Mouse (Mus musculus) urinary bladder, postnatal 36 days (tissue): ENCODE measurements around the gene Dpep3.
"Not testable (repeated sequence)": the region's sequence is repeated elsewhere in the genome, so short reads cannot be mapped to it uniquely, and the experiment has no call there.

Source experiments
- DNase-seq, 2 experiments: peaks; one replicate each; pipeline ENCODE4 v3.0.0; 2022; ENCODE audit warnings: low spot score in 2 of 2, mixed read lengths in 1 of 2

Gene Dpep3

DNA sequence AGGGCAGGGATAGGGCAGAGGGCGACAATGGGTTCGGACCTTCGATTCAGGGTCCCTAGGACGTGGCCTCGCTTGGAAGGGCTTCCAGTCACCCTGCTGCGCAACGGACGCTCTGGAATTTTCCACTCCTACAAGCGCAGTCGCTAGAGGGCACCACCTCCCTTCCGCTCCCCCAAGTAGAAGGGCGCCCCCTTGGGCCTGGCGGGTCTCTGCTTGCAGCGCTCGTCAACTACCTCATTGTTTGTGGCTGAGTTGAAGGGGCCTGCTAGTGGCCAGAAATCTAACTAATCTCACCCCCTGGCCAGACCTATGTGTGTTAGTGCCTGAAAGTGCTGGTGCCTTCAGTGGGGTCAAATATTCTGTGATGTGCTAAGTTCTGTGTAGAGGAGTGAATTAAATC is at the start of gene Dpep3:
Dpep3 (minus strand) TSS at position 105 of the 400 bp plus-strand sequence.
- DNase-seq, result no peak

DNA sequence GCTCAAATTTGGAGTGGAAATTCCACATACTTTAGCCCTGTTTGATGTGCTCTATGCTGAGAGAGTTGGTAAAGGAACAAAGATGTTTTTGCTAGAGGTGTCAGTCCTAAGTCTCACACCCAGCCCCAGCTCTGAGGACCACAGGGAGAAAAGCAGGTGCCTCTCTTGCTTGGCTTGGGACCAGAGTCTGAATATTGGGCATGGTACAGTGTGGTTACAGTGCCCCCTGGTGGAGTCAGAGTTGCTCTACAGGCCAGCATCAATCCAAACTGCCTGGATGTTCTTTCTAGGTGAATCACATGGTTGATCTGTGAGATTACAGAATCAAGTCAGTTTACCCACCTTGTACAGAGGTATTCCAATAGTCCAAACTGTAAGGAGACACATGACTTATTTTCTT is 43.3 kb upstream of the Dpep3 start:
- DNase-seq, result peak; percentile 66 to 69

DNA sequence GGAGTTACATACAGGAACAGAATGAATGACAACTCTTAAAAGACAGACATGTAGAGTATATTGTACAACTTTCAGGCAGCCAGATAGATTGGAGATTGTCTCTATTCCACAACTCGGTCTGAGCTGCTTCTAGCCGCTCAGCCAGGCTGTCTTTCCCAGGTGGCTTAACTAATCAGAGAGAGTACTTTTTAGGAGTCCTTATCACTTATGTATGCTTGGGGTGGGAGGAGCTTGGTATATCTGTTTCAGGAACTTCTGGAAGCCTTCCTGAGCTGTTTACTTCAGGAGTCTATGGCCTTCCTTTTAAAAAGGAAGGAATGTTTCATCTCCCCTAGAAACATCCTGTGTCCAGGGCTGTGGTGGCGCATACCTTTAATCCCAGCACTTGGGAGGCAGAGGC is 38.8 kb upstream of the Dpep3 start:
- DNase-seq, result no peak

DNA sequence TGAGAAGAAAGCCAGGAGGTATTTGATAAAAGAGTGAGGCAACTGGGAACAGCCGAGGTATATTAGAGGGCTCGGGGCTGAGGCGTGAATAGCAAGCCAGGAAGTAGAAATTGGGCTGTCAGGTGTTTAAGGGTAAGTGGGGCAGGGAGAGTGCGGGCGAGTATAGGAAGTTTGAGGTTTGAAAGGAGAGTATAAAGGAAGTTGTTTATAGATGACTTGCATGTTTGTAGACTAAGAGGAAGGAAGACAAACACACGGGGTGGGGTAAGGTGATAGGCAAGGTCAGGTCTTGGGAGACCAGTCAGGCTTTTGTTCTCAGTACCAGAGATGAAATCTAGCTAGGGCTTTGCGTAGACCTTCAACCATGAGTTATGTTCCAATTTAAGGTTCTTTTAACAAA is 37.9 kb upstream of the Dpep3 start:
- DNase-seq, result no peak

DNA sequence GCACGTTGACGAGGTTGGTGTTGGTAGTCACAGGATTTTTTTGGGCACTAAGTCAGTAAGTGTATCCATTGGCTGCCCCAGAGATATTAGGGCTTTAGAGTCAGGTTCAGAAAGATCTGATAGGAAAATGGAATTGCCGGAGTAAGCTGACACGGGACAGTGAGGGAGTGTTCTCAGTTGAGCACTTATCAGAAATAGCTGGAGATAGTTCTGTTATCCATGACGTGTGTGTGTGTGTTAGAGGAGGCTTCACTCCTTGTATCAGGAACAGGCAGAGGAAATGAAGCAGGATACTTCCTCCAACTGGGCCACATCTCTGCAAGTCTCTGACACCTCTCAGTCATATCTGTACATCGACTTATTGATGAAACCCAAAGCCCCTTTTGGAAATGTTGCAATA is 37.1 kb upstream of the Dpep3 start:
- no peak for DNase-seq

DNA sequence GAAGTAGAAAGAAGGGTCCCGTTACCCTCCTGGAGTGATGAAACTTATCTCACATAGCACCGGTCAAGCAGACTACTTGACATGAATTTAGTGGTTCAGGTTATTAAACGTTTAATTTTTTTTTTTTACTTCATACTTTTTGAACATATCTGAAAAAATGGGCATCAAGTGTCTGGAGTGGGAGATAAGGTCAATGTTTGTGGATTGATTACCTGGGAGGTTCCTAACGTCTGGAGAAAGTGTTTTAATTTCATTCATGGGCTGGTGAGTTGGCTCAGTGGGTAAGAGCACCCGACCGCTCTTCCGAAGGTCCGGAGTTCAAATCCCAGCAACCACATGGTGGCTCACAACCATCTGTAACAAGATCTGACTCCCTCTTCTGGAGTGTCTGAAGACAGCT is 33.0 kb upstream of the Dpep3 start:
- not testable (repeated sequence) for DNase-seq

DNA sequence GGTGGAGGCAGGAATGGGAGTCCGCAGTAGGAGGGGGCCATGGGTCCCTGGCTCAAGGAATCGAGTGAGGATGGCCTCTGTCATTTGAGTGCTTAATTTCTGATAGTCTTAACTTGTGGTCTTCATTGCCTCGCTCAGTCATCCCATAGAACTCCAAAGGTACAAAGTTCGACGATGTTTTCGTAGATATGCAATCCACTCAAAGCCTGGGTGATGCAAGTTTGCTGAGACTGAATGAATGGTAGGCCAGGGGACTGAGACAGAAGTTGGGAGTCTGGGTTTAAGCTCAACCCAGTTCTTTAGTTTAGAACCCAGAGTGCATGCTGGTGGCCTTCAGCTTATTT is 32.4 kb upstream of the Dpep3 start, which contains the start of gene Ddx28:
Ddx28 (minus strand) TSS at position 240 of the 344 bp plus-strand sequence.
- DNase-seq, result no peak

DNA sequence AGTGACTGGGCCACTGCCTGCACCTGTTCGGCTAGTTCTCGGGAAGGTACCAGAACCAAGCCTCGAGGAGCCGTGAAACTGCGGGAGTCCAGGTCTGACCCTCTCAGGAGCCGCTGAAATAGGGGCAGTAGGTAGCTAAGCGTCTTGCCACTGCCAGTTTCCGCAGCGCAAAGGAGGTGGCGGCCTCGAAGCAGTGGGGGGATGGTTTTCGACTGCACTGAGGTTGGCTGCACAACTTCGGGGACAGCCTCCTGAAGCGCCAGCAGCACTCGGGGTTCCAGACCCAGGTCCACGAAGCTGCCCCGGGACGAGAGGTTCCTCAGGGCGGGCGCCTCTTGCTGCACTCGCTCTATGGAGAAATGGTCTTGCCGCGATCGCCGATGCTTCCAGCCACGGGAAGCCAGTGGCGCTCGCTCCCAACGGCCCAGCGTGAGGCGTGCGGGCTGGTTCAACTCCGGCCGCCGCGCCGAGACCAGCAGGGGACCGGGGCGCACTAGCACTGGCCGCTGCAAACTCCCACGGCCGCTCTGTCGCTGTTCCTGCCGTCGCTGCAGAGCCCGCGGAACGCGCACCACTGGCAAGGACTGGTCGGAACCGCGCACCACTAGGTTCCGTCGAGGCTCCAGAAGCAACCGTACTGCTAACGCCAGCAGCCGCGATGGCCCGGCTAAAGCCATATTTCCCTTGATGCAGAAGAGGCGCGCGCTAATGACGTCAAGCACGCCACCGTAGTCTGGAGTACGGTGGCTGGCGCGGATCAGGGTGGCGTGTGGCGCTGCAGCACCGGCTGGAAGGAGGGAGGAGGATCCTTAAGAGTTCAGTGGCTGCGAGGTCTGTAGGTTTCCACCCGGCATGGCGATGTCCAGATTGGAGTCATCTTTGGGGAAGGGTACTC is 31.8 kb upstream of the Dpep3 start:
- peak; percentile 86 to 90 for DNase-seq

DNA sequence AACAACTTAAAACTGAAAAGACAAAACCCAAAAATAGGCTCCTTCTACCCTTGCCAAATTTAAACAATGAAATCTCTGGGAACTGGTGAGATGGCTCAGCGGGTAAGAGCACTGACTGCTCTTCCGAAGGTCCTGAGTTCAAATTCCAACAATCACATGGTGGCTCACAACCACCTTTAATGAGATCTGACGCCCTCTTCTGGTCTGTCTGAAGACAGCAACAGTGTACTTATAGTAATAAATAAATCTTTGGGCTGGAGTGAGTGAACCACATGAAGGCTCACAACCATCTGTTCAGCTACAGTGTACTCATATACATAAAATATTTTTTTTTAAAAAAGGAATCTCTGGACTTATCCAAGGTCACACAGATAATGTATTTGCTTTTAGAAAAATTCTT is 28.7 kb upstream of the Dpep3 start:
- DNase-seq, result not testable (repeated sequence)

DNA sequence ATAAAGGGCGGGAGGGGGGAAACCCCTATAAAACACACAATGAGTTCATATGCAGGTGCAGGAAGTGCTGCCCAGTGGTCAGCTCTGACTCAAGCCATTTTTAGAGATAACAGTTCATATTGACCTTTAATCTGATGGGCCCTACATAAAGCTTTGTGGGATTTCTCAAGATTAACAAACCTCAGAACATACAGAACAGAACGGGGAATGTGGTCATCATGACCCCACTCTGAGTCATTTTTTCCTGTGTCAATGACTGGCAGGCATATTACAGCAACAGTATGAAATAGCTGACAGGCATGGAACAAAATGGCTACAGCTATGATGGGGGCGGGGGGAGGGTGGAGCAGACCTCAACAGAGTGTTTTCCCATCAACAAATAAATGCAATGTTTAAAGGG is 27.9 kb upstream of the Dpep3 start:
- no peak for DNase-seq

DNA sequence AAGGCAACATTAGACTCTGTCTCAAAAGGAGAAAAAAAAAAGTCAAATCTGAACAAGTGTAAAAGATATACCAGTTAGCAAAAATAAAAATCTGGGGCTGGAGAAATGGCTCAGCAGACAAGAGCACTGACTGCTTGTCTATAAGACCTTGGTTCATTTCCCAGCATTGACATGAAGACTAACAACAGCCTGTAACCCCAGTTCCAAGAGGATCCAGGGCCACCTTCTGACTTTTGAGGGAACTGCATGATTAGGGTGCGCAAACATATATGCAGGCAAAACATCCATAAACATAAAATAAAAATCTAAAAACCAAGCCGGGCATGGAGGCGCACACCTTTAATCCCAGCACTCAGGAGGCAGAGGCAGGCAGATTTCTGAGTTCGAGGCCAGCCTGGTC is 27.2 kb upstream of the Dpep3 start:
- DNase-seq, result no peak

DNA sequence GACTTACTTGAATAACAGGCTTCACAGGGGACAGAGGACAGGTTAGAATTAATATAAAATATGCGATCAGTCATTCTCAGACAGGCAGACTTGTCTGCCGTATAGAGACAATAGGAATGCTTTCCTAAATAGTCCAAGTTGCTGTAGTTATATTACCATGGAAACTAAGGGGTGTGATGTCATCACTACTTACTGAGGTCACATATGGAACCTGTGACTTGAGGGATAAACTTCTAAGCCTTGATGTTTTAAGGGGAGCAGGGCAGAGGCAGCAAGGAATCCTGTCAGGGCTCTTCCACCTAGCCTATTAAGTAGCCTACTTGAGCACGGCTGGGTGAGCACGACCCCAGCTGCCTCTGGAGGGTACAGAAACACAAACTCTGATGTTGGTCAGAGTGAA is 26.6 kb upstream of the Dpep3 start, which contains the start of gene Dpep2nb:
Dpep2nb (minus strand) TSS at position 101 of the 400 bp plus-strand sequence.
- no peak for DNase-seq

DNA sequence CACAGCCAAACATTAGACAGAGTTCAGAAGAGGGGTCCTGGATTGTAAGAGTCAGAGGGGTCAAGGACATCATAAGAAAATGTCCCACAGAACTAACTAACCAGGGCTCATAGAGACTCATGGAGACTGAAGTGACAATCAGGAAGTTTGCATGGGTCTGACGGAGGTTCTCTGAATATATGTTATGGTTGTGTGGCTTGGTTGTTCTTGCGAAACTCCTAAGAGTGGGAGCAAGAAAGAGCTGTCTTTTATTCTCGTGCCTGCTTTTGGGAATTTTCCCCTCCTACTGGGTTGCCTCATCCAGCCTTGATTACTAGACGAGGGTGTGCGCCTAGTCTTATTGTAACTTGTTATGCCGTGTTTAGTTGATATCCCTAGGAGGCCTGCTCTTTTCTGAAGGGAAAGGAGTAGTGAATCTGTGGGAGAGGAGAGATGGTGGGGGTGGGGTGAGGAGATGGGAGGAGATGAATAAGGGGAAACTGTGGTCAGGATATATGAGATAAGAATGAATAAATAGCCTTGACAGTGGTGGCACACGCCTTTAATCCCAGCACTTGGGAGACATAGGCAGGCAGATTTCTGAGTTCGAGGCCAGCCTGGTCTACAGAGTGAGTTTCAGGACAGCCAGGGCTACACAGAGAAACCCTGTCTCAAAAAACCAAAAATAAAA is 25.4 kb upstream of the Dpep3 start:
- DNase-seq, result no peak

DNA sequence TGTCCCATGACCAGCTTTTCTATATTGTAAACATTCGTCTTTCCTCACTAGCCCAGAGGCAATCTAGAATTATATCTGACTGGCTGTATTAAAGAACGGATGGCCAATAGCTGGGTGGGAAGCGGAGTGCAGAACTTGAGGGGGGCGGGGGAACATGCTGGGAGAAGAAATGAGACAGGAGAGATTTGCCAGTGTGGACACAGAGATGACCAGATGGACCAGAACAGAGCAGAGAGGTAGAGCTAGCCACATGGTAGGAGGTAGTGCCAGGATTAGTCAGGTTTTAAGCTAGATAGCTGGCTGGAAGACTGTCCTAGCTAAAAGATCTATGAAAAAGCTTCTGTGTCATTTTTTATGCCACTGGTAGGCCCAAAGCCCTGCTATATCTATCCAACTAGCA is 22.7 kb upstream of the Dpep3 start:
- DNase-seq, result no peak

DNA sequence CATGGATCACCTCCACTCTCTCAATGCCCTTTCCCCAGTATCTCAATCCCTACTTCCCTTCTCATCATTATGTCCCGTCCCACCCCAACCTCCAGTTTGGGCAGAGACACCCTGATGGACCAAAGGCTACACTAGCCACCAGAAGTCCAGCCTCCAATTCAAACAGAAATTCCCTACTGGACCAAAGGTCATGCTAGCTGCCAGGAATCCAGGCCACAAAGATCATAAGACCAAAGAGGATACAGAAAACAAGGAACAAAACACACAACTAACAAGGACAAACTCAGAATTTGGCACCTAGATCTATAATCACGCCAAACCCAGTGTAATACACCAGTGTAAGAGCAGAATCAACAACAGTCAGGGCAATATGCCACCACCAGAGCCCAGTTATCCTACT is 19.7 kb upstream of the Dpep3 start:
- peak in 1 of 2 experiments; percentile 26 for DNase-seq

DNA sequence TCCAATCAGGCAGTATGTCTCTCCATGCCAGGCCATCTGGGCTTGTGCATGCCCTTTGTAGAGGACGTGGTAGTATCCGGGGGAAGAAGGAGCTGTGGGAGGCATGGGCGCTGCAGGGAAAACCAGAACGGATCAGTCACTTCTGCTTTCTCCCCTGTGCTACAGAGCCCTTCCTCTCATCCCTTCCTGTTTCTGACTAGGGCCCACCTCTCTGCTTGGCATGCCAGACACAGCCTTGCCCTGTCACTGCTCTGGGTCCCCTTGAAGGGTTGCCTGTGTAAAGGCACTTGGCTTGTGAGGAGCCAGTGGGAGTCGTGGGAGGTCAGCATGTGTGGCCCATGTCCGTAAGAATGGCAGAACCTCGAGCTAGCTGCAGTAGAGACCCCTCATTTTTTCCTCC is 17.1 kb upstream of the Dpep3 start:
- DNase-seq, result no peak

DNA sequence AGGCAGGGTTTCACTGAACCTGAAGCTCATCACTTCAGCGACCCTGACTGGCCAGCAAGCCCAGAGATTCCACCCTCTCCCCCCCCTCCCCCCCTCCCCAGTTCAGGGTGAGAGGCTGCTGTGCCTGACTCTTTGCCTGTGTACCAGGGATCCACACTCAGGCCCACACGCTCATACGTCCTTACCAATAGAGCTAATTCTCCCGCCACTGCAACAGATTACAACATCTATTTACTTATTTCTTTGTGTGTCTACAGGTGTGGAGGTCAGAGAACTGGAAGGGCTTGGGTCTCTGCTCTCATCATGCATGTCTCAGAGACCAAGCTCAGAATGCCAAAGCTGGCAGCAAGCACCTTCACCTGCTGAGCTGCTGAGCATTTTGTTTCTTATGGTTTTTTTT is 14.0 kb upstream of the Dpep3 start:
- no peak for DNase-seq

DNA sequence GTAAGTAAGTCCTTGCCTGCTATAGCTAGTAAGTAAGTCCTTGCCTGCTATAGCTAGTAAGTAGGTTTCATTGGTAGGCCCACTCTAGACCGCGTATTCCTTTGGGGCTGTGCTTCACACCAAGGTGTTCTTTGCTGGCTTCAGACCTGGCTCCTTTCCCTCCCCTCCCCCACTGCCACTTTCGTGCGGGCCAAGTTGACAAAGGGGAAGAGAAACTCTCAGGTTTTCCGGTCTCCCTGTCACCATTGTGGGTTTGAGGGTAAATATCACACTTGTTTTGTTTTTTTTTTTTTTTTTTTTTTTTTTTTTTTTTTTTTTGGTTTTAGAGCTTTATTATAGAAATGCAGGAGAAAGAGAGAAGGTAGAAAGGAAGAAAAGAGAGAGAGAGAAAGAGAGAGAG is 13.3 kb upstream of the Dpep3 start:
- DNase-seq, result no peak

DNA sequence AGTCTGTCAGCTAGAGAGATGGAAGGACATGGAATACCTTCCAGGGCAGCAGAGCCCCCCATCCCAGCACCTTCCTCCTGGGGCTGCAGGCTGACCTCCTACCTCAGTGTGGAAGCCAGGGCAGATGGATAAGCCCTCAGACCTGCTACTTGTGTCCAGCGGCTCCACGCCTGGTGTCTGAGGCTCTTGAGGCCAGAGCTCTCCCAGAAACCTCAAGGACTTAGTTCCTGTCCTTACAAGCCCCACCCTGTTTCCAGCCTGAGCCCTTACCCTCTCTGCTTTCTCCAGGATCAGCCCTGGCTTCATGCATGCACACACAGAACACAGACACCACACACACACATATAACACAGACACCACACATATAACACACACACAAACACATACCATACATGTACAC is 12.3 kb upstream of the Dpep3 start:
- no peak for DNase-seq

DNA sequence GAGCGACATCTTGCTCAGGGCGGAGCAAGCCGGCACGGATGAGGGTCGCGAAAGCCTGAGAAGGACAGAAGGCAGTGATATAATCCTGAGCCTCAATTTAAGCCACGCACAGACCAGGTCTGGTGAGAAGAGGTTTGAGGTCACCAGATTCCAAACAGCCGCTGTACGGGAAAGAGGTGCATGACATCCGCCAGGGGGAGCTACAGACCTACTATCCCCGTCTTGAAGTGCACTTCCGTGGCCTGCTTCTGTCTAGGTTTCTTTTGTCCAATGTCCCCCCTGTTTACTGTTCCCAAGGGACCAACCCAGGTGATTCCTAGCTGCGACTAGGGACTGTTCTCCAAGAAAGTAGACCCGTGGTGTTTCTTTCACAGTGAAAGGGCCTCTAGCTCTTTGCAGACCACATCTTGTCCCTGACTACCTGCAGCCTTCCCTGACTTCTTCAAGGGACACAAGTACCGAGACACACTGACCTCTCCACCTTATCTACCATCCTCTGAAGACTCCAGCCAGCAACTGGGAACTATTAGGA is 11.7 kb upstream of the Dpep3 start, which contains the start of gene Dus2:
Dus2 (plus strand) TSS at position 482 of the 532 bp plus-strand sequence.
- peak; percentile 78 to 84 for DNase-seq

DNA sequence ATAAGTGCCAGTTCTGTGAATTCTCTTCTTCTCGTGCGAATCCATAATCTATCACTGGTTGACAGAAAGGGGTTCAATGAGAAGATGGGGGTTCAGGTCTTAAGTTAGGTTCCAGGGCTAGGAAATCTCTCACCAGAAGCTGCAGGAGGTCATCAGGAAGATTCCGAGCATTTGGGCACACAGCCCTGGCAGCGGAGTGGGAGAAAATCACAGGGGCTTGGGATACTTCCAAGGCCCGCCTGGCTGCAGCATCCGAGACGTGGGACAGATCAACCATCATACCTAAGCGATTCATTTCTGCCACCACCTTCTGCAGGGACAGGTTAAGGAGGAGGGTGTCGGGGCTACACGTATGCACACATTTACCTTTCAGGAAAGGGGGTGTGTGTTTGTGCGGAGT is 9.3 kb upstream of the Dpep3 start:
- no peak for DNase-seq

DNA sequence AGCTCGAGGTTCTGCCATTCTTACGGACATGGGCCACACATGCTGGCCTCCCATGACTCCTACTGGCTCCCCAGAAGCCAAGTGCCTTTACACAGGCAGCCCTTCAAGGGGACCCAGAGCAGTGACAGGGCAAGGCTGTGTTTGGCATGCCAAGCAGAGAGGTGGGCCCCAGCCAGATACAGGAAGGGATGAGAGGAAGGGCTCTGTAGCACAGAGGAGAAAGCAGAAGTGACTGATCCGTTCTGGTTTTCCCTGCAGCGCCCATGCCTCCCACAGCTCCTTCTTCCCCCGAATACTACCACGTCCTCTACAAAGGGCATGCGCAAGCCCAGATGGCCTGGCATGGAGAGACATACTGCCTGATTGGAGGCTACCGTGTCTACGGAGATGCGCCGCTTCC is 4.2 kb upstream of the Dpep3 start:
- DNase-seq, result not testable (repeated sequence)

DNA sequence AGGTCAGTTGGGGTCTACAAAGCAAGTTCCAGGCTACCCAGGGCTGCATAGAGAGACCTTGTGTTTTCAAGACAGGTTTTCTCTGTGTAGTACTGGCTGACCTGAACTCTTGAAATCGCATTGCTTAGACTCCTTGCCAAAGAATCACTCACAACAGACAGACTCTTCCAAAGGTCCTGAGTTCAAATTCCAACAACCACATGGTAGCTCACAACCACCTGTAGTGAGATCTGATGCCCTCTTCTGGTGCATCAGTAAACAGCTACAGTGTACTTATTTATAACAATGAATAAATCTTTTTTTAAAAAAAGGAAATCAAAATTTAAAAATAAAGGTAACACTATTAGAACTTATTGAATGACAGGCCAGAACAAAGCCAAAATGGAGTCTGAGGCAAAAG is 1.9 kb upstream of the Dpep3 start:
- DNase-seq, result no peak
